22 mouse cellular contexts compared by ENCODE assay signal in the genomic region with DNA sequence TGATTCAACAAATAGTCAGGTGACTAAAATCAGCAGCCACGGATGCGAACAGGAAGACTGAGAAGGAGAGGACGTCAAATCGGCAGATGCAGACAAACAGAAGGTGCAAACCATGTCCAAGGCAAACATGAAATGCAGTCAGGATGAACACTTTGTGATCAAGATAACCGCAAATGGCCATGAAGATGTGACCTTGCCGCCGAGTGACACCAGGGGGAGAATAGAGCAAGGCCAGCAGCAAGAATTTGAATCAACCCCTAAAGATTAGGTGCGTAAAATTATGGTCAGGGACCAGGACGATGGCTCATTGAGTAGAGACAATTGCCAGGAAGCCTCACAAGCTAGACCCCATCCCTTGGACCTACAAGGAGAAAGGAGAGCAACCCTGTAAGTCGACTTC. TPM values are rescaled to one million over a fixed set of nuclear protein-coding genes. Genes with fewer than 3 reads are reported as not detected.
DNase-seq lines count a peak whose midpoint lies in the region; ATAC-seq and TF ChIP-seq lines count a peak whose summit lies in the region.
"Had no signal": no experiment of that assay in that cellular context is flagged by ENCODE, and none has a peak within 500 bp of the region (broad histone marks: within the 10 kb centered on the region; RNA-seq: fewer than 3 reads in every experiment).

No protein-coding gene starts in this region.

- no peaks in the 10 kb centered on the region for H3K36me3 ChIP-seq in liver, embryonic 14.5 days (replicated peaks; ENCODE audit: control insufficient read depth, insufficient read depth, low read depth)
- H3K36me3 ChIP-seq in liver, embryonic 11.5 days (ENCODE audit: control insufficient read depth, insufficient read depth, low read length), result no peaks in the 10 kb centered on the region
- H3K36me3 ChIP-seq in ES-Bruce4 (ENCODE audit: control insufficient read depth, insufficient read depth, low read length, poor library complexity, severe bottlenecking), result no peaks in the 10 kb centered on the region
- H3K36me3 ChIP-seq in splenic B cell, adult 2 months (ENCODE audit: control insufficient read depth, insufficient read depth, low read length, poor library complexity, severe bottlenecking), result no peaks in the 10 kb centered on the region
- H3K36me3 ChIP-seq: embryonic facial prominence, embryonic 12.5 days; heart, embryonic 15.5 days had no signal

- peaks cover 5 to 10% of the 10 kb centered on the region in 2 experiments for H3K4me1 ChIP-seq in liver, embryonic 14.5 days (replicated peaks; ENCODE audit: control insufficient read depth in 2 of 2, insufficient read depth in 2 of 2, low read length in 1 of 2)
- H3K4me1 ChIP-seq in liver, embryonic 11.5 days (replicated peaks; ENCODE audit: control insufficient read depth, insufficient read depth, low read length), result peaks cover 7% of the 10 kb centered on the region
- H3K4me1 ChIP-seq in ES-Bruce4 (ENCODE audit: control insufficient read depth, insufficient read depth, low read length), result no peaks in the 10 kb centered on the region
- H3K4me1 ChIP-seq: embryonic facial prominence, embryonic 12.5 days had no signal

- H3K27me3 ChIP-seq in liver, embryonic 14.5 days (ENCODE audit: control insufficient read depth, insufficient read depth, low read length), result no peaks in the 10 kb centered on the region
- no peaks in the 10 kb centered on the region for H3K27me3 ChIP-seq in liver, embryonic 11.5 days (replicated peaks; ENCODE audit: control insufficient read depth, insufficient read depth, low read length)
- H3K27me3 ChIP-seq in ES-Bruce4 (ENCODE audit: control insufficient read depth, insufficient read depth, low read length, poor library complexity, severe bottlenecking), result no peaks in the 10 kb centered on the region
- H3K27me3 ChIP-seq in splenic B cell, adult 2 months (ENCODE audit: control insufficient read depth, insufficient read depth, low read length, poor library complexity, severe bottlenecking), result no peaks in the 10 kb centered on the region
- H3K27me3 ChIP-seq: embryonic facial prominence, embryonic 12.5 days; forebrain, embryonic 13.5 days; heart, embryonic 15.5 days had no signal

- 73% methylated on average over 10 of the region's 10 CpGs for WGBS in liver, embryonic 14.5 days (ENCODE audit: insufficient replicate concordance)
- 82% methylated on average over 10 of the region's 10 CpGs for WGBS in liver, embryonic 11.5 days

- ATAC-seq in liver, embryonic 14.5 days (ENCODE audit: insufficient read depth), result no peak
- no peak for ATAC-seq in liver, embryonic 11.5 days (replicated peaks; ENCODE audit: low FRiP score)
- ATAC-seq: hindbrain, embryonic 16.5 days had no signal

- no peak overlapping the region for H3K4me2 ChIP-seq in liver, embryonic 14.5 days (ENCODE audit: low read depth)
- no peak overlapping the region for H3K4me2 ChIP-seq in liver, embryonic 11.5 days

- no peak overlapping the region for H3K4me3 ChIP-seq in liver, embryonic 14.5 days (ENCODE audit: insufficient read depth in 1 of 2, low read depth in 2 of 2, low read length in 2 of 2)
- H3K4me3 ChIP-seq in liver, embryonic 11.5 days (ENCODE audit: low read depth, low read length), result no peak overlapping the region
- H3K4me3 ChIP-seq in ES-Bruce4 (ENCODE audit: low read depth, low read length), result peak overlapping the region; percentile 27

- no peak overlapping the region for H3K9ac ChIP-seq in liver, embryonic 14.5 days (replicated peaks)
- H3K9ac ChIP-seq in liver, embryonic 11.5 days (ENCODE audit: low read depth, low read length), result no peak overlapping the region
- no peak overlapping the region for H3K9ac ChIP-seq in ES-Bruce4 (ENCODE audit: low read depth, poor library complexity, severe bottlenecking)

- H3K27ac ChIP-seq in liver, embryonic 14.5 days, result no peak overlapping the region
- H3K27ac ChIP-seq in liver, embryonic 11.5 days (ENCODE audit: low read depth, low read length), result no peak overlapping the region
- H3K27ac ChIP-seq in ES-Bruce4 (ENCODE audit: insufficient read depth, low read length), result no peak overlapping the region
- H3K27ac ChIP-seq: embryonic facial prominence, embryonic 12.5 days; forebrain, embryonic 13.5 days; heart, embryonic 15.5 days had no signal

- no peak for TF ChIP-seq POLR2A in ES-Bruce4 (IDR thresholded peaks at IDR 0.05; ENCODE audit: insufficient read depth, low read length)

- peak; percentile 20; the same call in 1 of the 2 replicates for TF ChIP-seq CTCF in liver, embryonic 14.5 days (IDR thresholded peaks at IDR 0.05; ENCODE audit: low read depth)
- no peak for TF ChIP-seq CTCF in ES-Bruce4 (IDR thresholded peaks at IDR 0.05; ENCODE audit: low read depth, low read length)

- TF ChIP-seq EP300 in liver, embryonic 14.5 days (IDR thresholded peaks at IDR 0.05; ENCODE audit: low read depth), result no peak
- no peak for TF ChIP-seq EP300 in ES-Bruce4 (IDR thresholded peaks at IDR 0.05; ENCODE audit: insufficient read depth, low read depth, low read length)

- peak; percentile 31 for DNase-seq in adrenal gland, postnatal 14 days
- DNase-seq in adrenal gland, postnatal 25 days, result no peak
- no peak for DNase-seq in liver, embryonic 14.5 days (ENCODE audit: low read depth in 3 of 3, low spot score in 3 of 3)
- no peak for DNase-seq in liver, embryonic 11.5 days (ENCODE audit: low spot score)
- DNase-seq in splenic B cell, adult 2 months (ENCODE audit: low read depth, low spot score), result peak; percentile 8
- no peak for DNase-seq in c-Kit-positive CD71-positive TER-119-positive erythroid progenitor cells, embryonic 14.5 days (ENCODE audit: low spot score)
- DNase-seq: cerebellum, adult 2 months; gastrocnemius, postnatal 10 days; heart, adult 18-20 months; heart, postnatal 4 days; kidney, adult 2 months; kidney, postnatal 10 days; layer of hippocampus, postnatal 36 days; lung, adult 2 months; lung, postnatal 4 days had no signal

- no peaks in the 10 kb centered on the region for H3K9me3 ChIP-seq in liver, embryonic 14.5 days (ENCODE audit: control insufficient read depth, low read length)
- no peaks in the 10 kb centered on the region for H3K9me3 ChIP-seq in liver, embryonic 11.5 days (ENCODE audit: control insufficient read depth, low read length)
- no peaks in the 10 kb centered on the region for H3K9me3 ChIP-seq in ES-Bruce4 (replicated peaks; ENCODE audit: control insufficient read depth, insufficient read depth, low read length, poor library complexity, severe bottlenecking)
- H3K9me3 ChIP-seq: embryonic facial prominence, embryonic 12.5 days; forebrain, embryonic 13.5 days; heart, embryonic 15.5 days had no signal

RNA-seq across cellular contexts. Expression of a gene that starts 36.2 kb away (rescaled TPM):
- 74.2 and 77.6 TPM in 2 replicates for total RNA-seq in adrenal gland, postnatal 14 days (2021)
- total RNA-seq in adrenal gland, postnatal 25 days (2021), result 77.9 and 100 TPM in 2 replicates
- 8.1 and 11.8 TPM in 2 replicates for polyA plus RNA-seq in liver, embryonic 14.5 days (2012; rRNA removed)
- 7.9 and 9.1 TPM in 2 replicates for polyA plus RNA-seq in liver, embryonic 14.5 days (2014; fragmentation: Nextera tagmentation; extraction: Ambion mirVana)
- 17.9 and 19.2 TPM in 2 replicates for polyA plus RNA-seq in liver, embryonic 11.5 days (2014; fragmentation: Nextera tagmentation; extraction: Ambion mirVana)
- polyA plus RNA-seq in ES-Bruce4 (2011; ENCODE audit: insufficient read depth, insufficient read length, low read depth, missing spikeins), result 121 and 124 TPM in 2 replicates

RNA-seq across cellular contexts. Expression of a gene that starts 54.5 kb away (rescaled TPM):
- total RNA-seq in adrenal gland, postnatal 14 days (2021), result not detected in 2 replicates
- total RNA-seq in adrenal gland, postnatal 25 days (2021), result not detected in 2 replicates
- polyA plus RNA-seq in liver, embryonic 14.5 days (2012; rRNA removed), result 0.05 TPM in 1 of 2 replicates, not detected in the other
- polyA plus RNA-seq in liver, embryonic 14.5 days (2014; fragmentation: Nextera tagmentation; extraction: Ambion mirVana), result 0.14 and 0.18 TPM in 2 replicates
- polyA plus RNA-seq in liver, embryonic 11.5 days (2014; fragmentation: Nextera tagmentation; extraction: Ambion mirVana), result 0.33 and 0.48 TPM in 2 replicates
- polyA plus RNA-seq in ES-Bruce4 (2011; ENCODE audit: insufficient read depth, insufficient read length, low read depth, missing spikeins), result not detected in 2 replicates
- total RNA-seq: common myeloid progenitor, adult 5-6 weeks; heart, postnatal 4 days had no signal
- polyA plus RNA-seq: erythroblast, embryonic 14.5 days had no signal

Comparison
In these comparisons a context has a peak if more than half of its experiments do, and no peak if none do; other contexts are left out.
1. DNase-seq: peak in adrenal gland, postnatal 14 days (single experiment) and splenic B cell, adult 2 months (single experiment); none in adrenal gland, postnatal 25 days (single experiment), liver, embryonic 14.5 days (0 of 3), liver, embryonic 11.5 days (single experiment) and c-Kit-positive CD71-positive TER-119-positive erythroid progenitor cells, embryonic 14.5 days (single experiment).